Mouse (Mus musculus) heart, postnatal 0 days (tissue): ENCODE results near the gene Ptprt. TPM values are rescaled to one million over a fixed set of nuclear protein-coding genes. Genes with fewer than 3 reads are reported as not detected.

Source experiments
- ATAC-seq: fragments of 200-750 bp; cut with Nextera tagmentation; 2 replicates; pipeline ENCODE4 v1.8.0; 2017; ENCODE audit warnings: low read depth, moderate number of reproducible peaks, moderate library complexity; ENCODE audit not compliant: insufficient read depth
- DNase-seq: peaks from one replicate; pipeline ENCODE4 v3.0.0-alpha.2; 2016; ENCODE audit warnings: low spot score
- H3K27ac ChIP-seq: fragments of 300-500 bp; sonication (generic); 2 replicates; pipeline ENCODE4 v1.5.1; 2014; ENCODE audit warnings: low read depth, mild to moderate bottlenecking
- H3K27me3 ChIP-seq: fragments of 300-500 bp; sonication (generic); 2 replicates; pipeline ENCODE4 v1.6.1; 2014; ENCODE audit warnings: low read length, mixed read lengths; ENCODE audit not compliant: control insufficient read depth, insufficient read depth
- H3K36me3 ChIP-seq: fragments of 300-500 bp; sonication (generic); replicated peaks from 2 replicates; pipeline ENCODE4 v1.6.1; 2014; ENCODE audit warnings: low read length, mixed read lengths; ENCODE audit not compliant: control insufficient read depth, insufficient read depth
- H3K4me1 ChIP-seq: fragments of 300-500 bp; sonication (generic); 2 replicates; pipeline ENCODE4 v1.6.1; 2014; ENCODE audit warnings: antibody characterized with exemption; ENCODE audit not compliant: control insufficient read depth, insufficient read depth
- H3K4me2 ChIP-seq: fragments of 300-500 bp; sonication (generic); 2 replicates; pipeline ENCODE4 v1.6.1; 2014; ENCODE audit warnings: low read depth, mild to moderate bottlenecking, low read length, moderate library complexity
- H3K4me3 ChIP-seq: fragments of 300-500 bp; sonication (generic); 2 replicates; pipeline ENCODE4 v1.5.1; 2014; ENCODE audit warnings: low read depth, low read length
- H3K9ac ChIP-seq: fragments of 300-500 bp; sonication (generic); replicated peaks from 2 replicates; pipeline ENCODE4 v1.6.1; 2014; ENCODE audit warnings: low read depth, low read length, mixed read lengths
- H3K9me3 ChIP-seq: fragments of 300-500 bp; sonication (generic); replicated peaks from 2 replicates; pipeline ENCODE4 v1.6.1; 2016; ENCODE audit warnings: low read length; ENCODE audit not compliant: control insufficient read depth
- CTCF ChIP-seq: IDR thresholded peaks from 2 replicates; pipeline ENCODE4 v1.5.1; 2016; ENCODE audit warnings: antibody characterized with exemption, control low read depth, low read depth
- EP300 ChIP-seq: IDR thresholded peaks from 2 replicates; pipeline ENCODE4 v1.6.1; 2016; ENCODE audit warnings: antibody characterized with exemption, low read depth
- WGBS: fragments of 180-500 bp; shearing (Covaris S2); extraction: QIAGEN DNeasy Blood & Tissue Kit; methylation state at CpG from one replicate; pipeline ENCODE4 v1.1.7; 2014; 5-methylcytosine and 5-hydroxymethylcytosine counted together
- polyA plus RNA-seq: library from polyadenylated mRNA; unstranded; fragments of >200 nt; fragmentation: Nextera tagmentation; extraction: Ambion mirVana; gene quantifications from 2 replicates; pipeline ENCODE4 v1.2.1, GENCODE M21; 2015
- total RNA-seq: library from RNA; depleted of rRNA; stranded (reverse); fragments of >200 nt; gene quantifications from 2 replicates; pipeline ENCODE4 v1.2.3, GENCODE M21; 2014; ENCODE audit warnings: low replicate concordance

The Ptprt gene
- total and polyA plus RNA-seq, 2 experiments from 2014 or later = 0.08 to 0.55 TPM

DNA sequence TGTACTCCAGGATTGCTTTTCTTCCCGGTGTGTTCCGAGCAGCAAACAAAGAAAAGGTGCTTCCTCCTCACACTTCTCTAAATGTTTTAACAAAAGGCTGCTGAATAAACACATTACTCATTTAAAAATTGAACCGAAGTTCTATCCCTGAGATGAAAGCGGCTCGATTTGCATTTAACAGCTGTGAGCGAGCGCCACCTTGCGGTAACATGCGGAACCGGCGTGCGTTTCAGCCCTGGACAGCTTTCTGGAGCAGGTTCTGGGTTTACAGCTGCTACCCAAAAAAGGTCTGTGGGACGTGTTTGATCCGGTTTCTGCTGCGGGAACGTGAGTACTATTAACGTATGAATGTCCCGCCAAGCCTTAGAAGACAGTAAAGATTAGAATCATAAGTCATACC, 1.9 kb downstream of the Ptprt start:
- peak overlapping the region; percentile 51 for H3K4me3 ChIP-seq
- H3K4me1 ChIP-seq = peaks cover 9% of the 10 kb centered on the region; the same call in 1 of the 2 replicates
- H3K4me2 ChIP-seq = peak overlapping the region; percentile 92
- DNase-seq = peak; percentile 36
- H3K27ac ChIP-seq = no peak overlapping the region
- no peak for ATAC-seq
- no peaks in the 10 kb centered on the region for H3K9me3 ChIP-seq
- WGBS = under 1% methylated on average over 18 of the region's 18 CpGs
- H3K9ac ChIP-seq = no peak overlapping the region
- no peaks in the 10 kb centered on the region for H3K36me3 ChIP-seq
- TF ChIP-seq EP300 (no peak), CTCF (peak; percentile 88)
- H3K27me3 ChIP-seq = peaks cover 45% of the 10 kb centered on the region

DNA sequence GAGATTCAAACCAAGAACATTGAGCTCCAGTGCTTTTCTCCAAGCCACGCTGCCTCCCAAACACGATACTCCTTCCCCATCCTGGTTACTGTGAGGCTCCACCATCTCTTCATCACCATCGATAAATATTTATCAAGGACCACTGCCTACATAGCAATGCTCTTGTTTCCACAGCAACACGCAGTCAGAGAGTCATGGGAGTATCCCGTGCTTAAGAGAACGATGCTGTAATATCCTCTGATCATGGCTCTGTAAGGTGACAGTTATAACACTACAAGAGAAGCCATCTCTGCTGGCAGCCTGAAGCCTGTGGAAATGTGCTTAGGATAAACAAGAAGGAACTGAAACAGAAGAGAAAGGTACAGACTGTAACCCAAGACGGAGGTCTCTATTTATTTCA, 3.4 kb downstream of the Ptprt start:
- WGBS = 70% methylated on average over 7 of the region's 7 CpGs
- no peaks in the 10 kb centered on the region for H3K9me3 ChIP-seq
- TF ChIP-seq EP300 = no peak
- TF ChIP-seq CTCF = no peak
- peaks cover 35% of the 10 kb centered on the region for H3K27me3 ChIP-seq
- no peak for ATAC-seq
- peaks cover 9% of the 10 kb centered on the region; the same call in 1 of the 2 replicates for H3K4me1 ChIP-seq
- no peak for DNase-seq
- H3K4me2 ChIP-seq = no peak overlapping the region
- no peaks in the 10 kb centered on the region for H3K36me3 ChIP-seq
- H3K9ac ChIP-seq = no peak overlapping the region
- no peak overlapping the region for H3K27ac ChIP-seq
- no peak overlapping the region for H3K4me3 ChIP-seq

DNA sequence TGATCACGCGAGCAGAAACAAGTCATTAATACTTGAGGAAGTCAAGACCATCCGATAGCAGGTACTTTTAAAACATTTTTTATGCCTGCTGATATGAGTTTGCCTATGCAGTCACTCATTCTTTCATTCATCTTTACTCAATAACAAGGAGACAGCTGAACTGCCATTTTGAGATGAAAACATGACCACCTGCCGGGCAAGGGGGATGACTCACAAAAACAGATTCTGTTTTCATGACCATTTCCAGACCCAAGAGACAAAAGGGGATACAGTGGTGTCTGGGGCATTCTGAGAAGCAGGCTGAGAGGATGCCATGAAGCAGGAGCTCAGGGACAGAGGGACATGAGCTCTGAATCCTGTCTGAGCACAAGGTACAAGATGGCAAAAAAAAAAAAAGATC, 6.5 kb downstream of the Ptprt start:
- Histone ChIP-seq H3K27ac (no peak overlapping the region), H3K4me3 (no peak overlapping the region), H3K4me1 (no peaks in the 10 kb centered on the region), H3K27me3 (peaks cover 4% of the 10 kb centered on the region), H3K36me3 (no peaks in the 10 kb centered on the region), H3K9me3 (no peaks in the 10 kb centered on the region), H3K9ac (no peak overlapping the region), H3K4me2 (no peak overlapping the region)
- DNase-seq (no peak), ATAC-seq (no peak)
- WGBS = 78% methylated on average over 4 of the region's 4 CpGs
- no peak for TF ChIP-seq CTCF
- no peak for TF ChIP-seq EP300

DNA sequence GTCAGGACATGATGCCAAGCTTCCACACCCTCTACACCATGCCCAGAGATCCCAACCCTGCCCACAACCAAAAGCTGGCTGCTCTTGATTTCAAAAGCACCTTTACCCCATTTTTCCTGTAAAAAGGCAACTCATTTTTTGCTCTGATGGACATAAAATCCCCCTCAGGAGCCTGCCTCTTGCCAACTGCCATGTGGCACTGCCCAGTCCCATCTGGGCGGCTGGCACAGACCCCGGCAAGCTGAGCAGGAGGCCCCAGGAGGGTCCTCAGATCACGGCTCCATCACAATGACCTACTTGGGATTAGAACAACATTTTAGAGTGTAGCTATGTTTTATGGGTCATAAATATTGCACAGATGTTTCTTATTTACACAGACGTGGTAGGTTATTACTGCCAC, 22.3 kb downstream of the Ptprt start:
- H3K4me1 ChIP-seq = peaks cover 15% of the 10 kb centered on the region
- no peak for TF ChIP-seq EP300
- TF ChIP-seq CTCF = no peak
- H3K27ac ChIP-seq = no peak overlapping the region
- ATAC-seq (no peak), DNase-seq (no peak)
- H3K9me3 ChIP-seq = no peaks in the 10 kb centered on the region
- no peaks in the 10 kb centered on the region for H3K27me3 ChIP-seq
- H3K36me3 ChIP-seq = no peaks in the 10 kb centered on the region
- no peak overlapping the region for H3K4me2 ChIP-seq
- H3K4me3 ChIP-seq = no peak overlapping the region
- 86% methylated on average over 4 of the region's 4 CpGs for WGBS
- no peak overlapping the region for H3K9ac ChIP-seq

DNA sequence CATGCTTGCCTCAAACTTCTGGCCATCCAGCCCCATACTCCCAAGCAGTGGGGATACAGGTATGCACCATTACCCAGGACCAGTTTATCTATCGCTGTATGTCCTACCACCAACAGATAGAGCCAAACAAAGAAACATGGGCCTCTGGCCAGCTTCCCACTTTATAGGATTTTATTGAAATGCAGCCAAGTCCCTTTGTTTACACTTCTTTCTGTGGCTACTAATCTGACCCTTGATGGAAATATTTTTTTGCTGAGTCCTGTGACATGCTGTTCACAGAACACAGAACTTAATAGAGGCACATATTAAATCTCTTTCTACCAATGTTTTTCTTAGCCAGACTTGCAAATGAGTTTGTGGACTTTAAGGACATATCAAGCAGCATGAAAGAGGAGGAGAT, 23.4 kb downstream of the Ptprt start:
- no peak overlapping the region for H3K4me3 ChIP-seq
- no peaks in the 10 kb centered on the region for H3K9me3 ChIP-seq
- 9% methylated on average over 1 of the region's 1 CpGs for WGBS
- H3K9ac ChIP-seq = no peak overlapping the region
- no peaks in the 10 kb centered on the region for H3K36me3 ChIP-seq
- H3K4me2 ChIP-seq = no peak overlapping the region
- H3K4me1 ChIP-seq = peaks cover 15% of the 10 kb centered on the region
- peak; percentile 19 for DNase-seq
- no peak for ATAC-seq
- H3K27me3 ChIP-seq = no peaks in the 10 kb centered on the region
- TF ChIP-seq EP300 = no peak
- no peak for TF ChIP-seq CTCF
- H3K27ac ChIP-seq = no peak overlapping the region

DNA sequence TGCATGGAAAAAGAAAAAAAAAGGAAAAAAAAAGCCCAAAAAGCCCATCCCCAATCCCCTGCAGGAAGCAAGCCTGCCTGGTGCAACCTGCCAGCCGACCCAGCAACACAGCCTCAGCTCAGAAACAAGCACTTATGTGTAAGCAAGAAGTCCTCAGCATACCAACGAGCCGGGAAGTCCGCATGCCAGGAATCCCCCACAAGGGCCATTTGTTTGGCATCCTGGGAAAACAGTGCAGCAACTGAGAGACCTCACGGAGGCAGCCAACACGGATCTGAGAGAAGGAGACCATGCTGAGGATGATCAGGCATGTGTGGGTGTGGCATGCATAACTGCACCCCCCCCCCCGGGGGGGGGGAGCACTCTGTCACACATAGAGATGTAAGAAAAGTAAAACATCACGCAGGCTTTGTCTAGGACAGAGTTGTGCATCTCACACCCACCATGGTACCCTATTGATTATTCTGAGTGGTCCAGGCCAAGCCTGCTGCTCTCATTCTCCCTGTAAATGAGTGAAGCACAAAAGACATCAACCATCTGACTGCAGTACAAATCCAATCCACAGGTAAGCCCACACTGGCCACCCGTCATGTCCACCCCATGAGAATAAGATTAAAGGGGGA, 24.4 kb downstream of the Ptprt start:
- no peaks in the 10 kb centered on the region for H3K27me3 ChIP-seq
- ATAC-seq (no peak; the same call in 1 of the 2 replicates), DNase-seq (no peak)
- TF ChIP-seq EP300 (no peak), CTCF (no peak)
- H3K27ac ChIP-seq = no peak overlapping the region
- no peak overlapping the region for H3K4me3 ChIP-seq
- H3K36me3 ChIP-seq = no peaks in the 10 kb centered on the region
- H3K4me1 ChIP-seq = peaks cover 15% of the 10 kb centered on the region
- 34% methylated on average over 9 of the region's 9 CpGs for WGBS
- H3K9ac ChIP-seq = no peak overlapping the region
- no peak overlapping the region for H3K4me2 ChIP-seq
- no peaks in the 10 kb centered on the region for H3K9me3 ChIP-seq
